Mouse (Mus musculus) neural tube, embryonic 14.5 days (tissue): ENCODE data around the gene Lrig1. TPM values are rescaled to one million over a fixed set of nuclear protein-coding genes. Genes with fewer than 3 reads are reported as not detected.

Experiments
- ATAC-seq: fragments of 200-750 bp; cut with Nextera tagmentation; 2 replicates; pipeline ENCODE4 v1.8.0; 2017; ENCODE audit warnings: low read depth, mild to moderate bottlenecking, moderate TSS enrichment, moderate library complexity
- H3K27ac ChIP-seq: fragments of 300-500 bp; sonication (generic); 2 replicates; pipeline ENCODE4 v1.5.1; 2014; ENCODE audit warnings: low read depth, mild to moderate bottlenecking, control low read depth, low read length, moderate library complexity, mixed read lengths
- H3K27me3 ChIP-seq: fragments of 300-500 bp; sonication (generic); 2 replicates; pipeline ENCODE4 v1.6.1; 2014; ENCODE audit warnings: low read length; ENCODE audit not compliant: control insufficient read depth, insufficient read depth
- H3K36me3 ChIP-seq: fragments of 300-500 bp; sonication (generic); 2 replicates; pipeline ENCODE4 v1.6.1; 2014; ENCODE audit warnings: low read length, mixed read lengths; ENCODE audit not compliant: control insufficient read depth, insufficient read depth
- H3K4me1 ChIP-seq: fragments of 300-500 bp; sonication (generic); 2 replicates; pipeline ENCODE4 v1.6.1; 2014; ENCODE audit warnings: low read length; ENCODE audit not compliant: control insufficient read depth, insufficient read depth
- H3K4me2 ChIP-seq: fragments of 300-500 bp; sonication (generic); 2 replicates; pipeline ENCODE4 v1.6.1; 2014; ENCODE audit warnings: mild to moderate bottlenecking, low read depth, low read length, control low read depth
- H3K4me3 ChIP-seq: fragments of 300-500 bp; sonication (generic); 2 replicates; pipeline ENCODE4 v1.5.1; 2014; ENCODE audit warnings: low read depth, low read length, control low read depth, mixed read lengths
- H3K9ac ChIP-seq: fragments of 300-500 bp; sonication (generic); replicated peaks from 2 replicates; pipeline ENCODE4 v1.6.1; 2014; ENCODE audit warnings: low read depth, mild to moderate bottlenecking, control low read depth, low read length, mixed read lengths
- H3K9me3 ChIP-seq: fragments of 300-500 bp; sonication (generic); 2 replicates; pipeline ENCODE4 v1.6.1; 2016; ENCODE audit warnings: low read length; ENCODE audit not compliant: control insufficient read depth
- WGBS: fragments of 180-500 bp; shearing (Covaris S2); extraction: QIAGEN DNeasy Blood & Tissue Kit; methylation state at CpG from one replicate; pipeline ENCODE4 v1.1.7; 2014; 5-methylcytosine and 5-hydroxymethylcytosine counted together
- polyA plus RNA-seq: library from polyadenylated mRNA; unstranded; fragments of >200 nt; fragmentation: Nextera tagmentation; extraction: Ambion mirVana; gene quantifications from 2 replicates; pipeline ENCODE4 v1.2.1, GENCODE M21; 2014

The Lrig1 gene
- polyA plus RNA-seq, 1 experiment from 2014 or later: 25.2 TPM

GRCm38 (mm10) chr6:94672426-94672825 lies 27.5 kb downstream of the Lrig1 start:
- peaks cover 13% of the 10 kb centered on the region; the same call in 1 of the 2 replicates for H3K4me1 ChIP-seq

GRCm38 (mm10) chr6:94669370-94669769 lies 30.6 kb downstream of the Lrig1 start:
- Histone ChIP-seq H3K4me1 (peaks cover 7% of the 10 kb centered on the region; the same call in 1 of the 2 replicates), H3K9me3 (no peaks in the 10 kb centered on the region), H3K4me2 (no peak overlapping the region), H3K27ac (no peak overlapping the region), H3K4me3 (no peak overlapping the region), H3K27me3 (no peaks in the 10 kb centered on the region), H3K36me3 (no peaks in the 10 kb centered on the region), H3K9ac (no peak overlapping the region)
- WGBS: 78% methylated on average over 6 of the region's 6 CpGs
- ATAC-seq: no peak

More at GRCm38 (mm10) chr6:94672426-94672825, 27.5 kb downstream of the Lrig1 start:
- no peaks in the 10 kb centered on the region for H3K36me3 ChIP-seq
- WGBS: 84% methylated on average over 2 of the region's 2 CpGs
- ATAC-seq: no peak
- H3K4me2 ChIP-seq: no peak overlapping the region
- H3K4me3 ChIP-seq: no peak overlapping the region
- no peak overlapping the region for H3K9ac ChIP-seq
- H3K9me3 ChIP-seq: no peaks in the 10 kb centered on the region
- no peaks in the 10 kb centered on the region for H3K27me3 ChIP-seq
- no peak overlapping the region for H3K27ac ChIP-seq

DNA sequence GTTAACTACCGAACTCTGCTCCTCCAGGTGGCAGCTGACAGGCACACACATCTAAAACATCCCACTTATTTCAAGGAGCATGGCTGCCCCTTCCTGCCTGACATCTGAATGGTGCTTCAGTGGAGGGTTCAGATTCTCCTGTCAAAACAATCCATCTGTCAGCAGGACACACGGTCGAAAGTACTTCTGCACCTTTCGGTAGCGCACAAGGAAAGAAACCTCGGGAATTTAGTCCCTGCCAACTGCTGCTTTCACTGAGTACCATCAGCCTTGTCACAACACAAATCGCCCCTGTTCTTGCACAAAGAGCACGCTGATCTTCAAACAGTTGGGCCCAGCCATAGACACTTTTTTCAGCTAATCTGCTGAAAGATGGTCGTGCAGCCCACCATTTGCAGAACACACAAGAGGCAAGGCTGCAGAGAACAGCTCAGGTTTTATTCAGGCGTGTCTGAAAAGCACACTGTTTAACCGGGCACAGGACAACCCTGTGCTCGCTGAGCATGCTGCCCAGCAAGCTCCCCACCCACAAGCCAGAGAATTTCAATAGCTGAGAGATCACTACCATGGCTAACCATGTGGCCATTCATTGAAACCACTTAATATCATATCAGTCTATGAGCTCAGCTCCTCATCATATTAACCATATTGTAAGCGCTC lies 31.6 kb downstream of the Lrig1 start:
- Histone ChIP-seq H3K27me3 (no peaks in the 10 kb centered on the region), H3K36me3 (no peaks in the 10 kb centered on the region), H3K4me1 (peaks cover 7% of the 10 kb centered on the region; the same call in 1 of the 2 replicates), H3K27ac (no peak overlapping the region), H3K4me3 (no peak overlapping the region), H3K9me3 (no peaks in the 10 kb centered on the region), H3K9ac (no peak overlapping the region), H3K4me2 (no peak overlapping the region)
- no peak for ATAC-seq
- WGBS: 32% methylated on average over 13 of the region's 13 CpGs

- no peak overlapping the region for H3K9ac ChIP-seq
- no peaks in the 10 kb centered on the region for H3K27me3 ChIP-seq
- no peak overlapping the region for H3K4me3 ChIP-seq
- H3K9me3 ChIP-seq: no peaks in the 10 kb centered on the region
- no peak for ATAC-seq
- H3K4me2 ChIP-seq: no peak overlapping the region
- no peaks in the 10 kb centered on the region for H3K36me3 ChIP-seq
- no peak overlapping the region for H3K27ac ChIP-seq
- 84% methylated on average over 4 of the region's 4 CpGs for WGBS
- H3K4me1 ChIP-seq: peaks cover 5% of the 10 kb centered on the region; the same call in 1 of the 2 replicates
Measured at GRCm38 (mm10) chr6:94667131-94667530, 32.8 kb downstream of the Lrig1 start.

- no peak for ATAC-seq
- H3K36me3 ChIP-seq: no peaks in the 10 kb centered on the region
- H3K9ac ChIP-seq: no peak overlapping the region
- H3K4me1 ChIP-seq: peaks cover 5% of the 10 kb centered on the region; the same call in 1 of the 2 replicates
- no peaks in the 10 kb centered on the region for H3K9me3 ChIP-seq
- H3K4me2 ChIP-seq: no peak overlapping the region
- no peak overlapping the region for H3K27ac ChIP-seq
- 69% methylated on average over 7 of the region's 7 CpGs for WGBS
- no peaks in the 10 kb centered on the region for H3K27me3 ChIP-seq
- no peak overlapping the region for H3K4me3 ChIP-seq
Measured at GRCm38 (mm10) chr6:94666432-94667119, 33.4 kb downstream of the Lrig1 start.

DNA sequence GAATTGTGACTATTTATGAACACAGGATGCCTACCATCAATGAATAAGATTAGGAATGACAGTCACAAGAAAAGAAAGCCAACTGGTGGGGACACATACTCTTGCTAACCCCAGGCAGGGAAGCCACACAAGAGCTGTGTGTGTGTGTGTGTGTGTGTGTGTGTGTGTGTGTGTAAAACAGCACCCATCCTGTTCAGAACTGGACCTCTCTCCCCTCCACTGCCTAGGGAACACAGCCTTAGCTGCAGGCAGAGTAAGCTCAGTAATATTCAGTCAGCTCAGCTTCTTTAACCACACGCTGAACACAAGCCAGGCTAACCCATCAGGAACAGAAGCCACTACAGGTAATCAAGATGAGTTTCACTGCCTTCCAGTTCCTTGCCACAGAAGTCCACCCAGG lies 34.3 kb downstream of the Lrig1 start:
- no peak overlapping the region for H3K4me2 ChIP-seq
- no peaks in the 10 kb centered on the region for H3K36me3 ChIP-seq
- no peaks in the 10 kb centered on the region for H3K9me3 ChIP-seq
- no peak overlapping the region for H3K9ac ChIP-seq
- 50% methylated on average over 1 of the region's 1 CpGs for WGBS
- H3K27me3 ChIP-seq: no peaks in the 10 kb centered on the region
- H3K4me3 ChIP-seq: no peak overlapping the region
- ATAC-seq: peak; percentile 6; the same call in 1 of the 2 replicates
- H3K27ac ChIP-seq: no peak overlapping the region
- H3K4me1 ChIP-seq: peaks cover 5% of the 10 kb centered on the region; the same call in 1 of the 2 replicates

GRCm38 (mm10) chr6:94665248-94665647 lies 34.7 kb downstream of the Lrig1 start:
- H3K4me2 ChIP-seq: no peak overlapping the region
- H3K9me3 ChIP-seq: no peaks in the 10 kb centered on the region
- no peak for ATAC-seq
- H3K27me3 ChIP-seq: no peaks in the 10 kb centered on the region
- no peak overlapping the region for H3K4me3 ChIP-seq
- 79% methylated on average over 7 of the region's 7 CpGs for WGBS
- H3K4me1 ChIP-seq: peaks cover 5% of the 10 kb centered on the region; the same call in 1 of the 2 replicates
- no peak overlapping the region for H3K27ac ChIP-seq
- H3K9ac ChIP-seq: no peak overlapping the region
- H3K36me3 ChIP-seq: no peaks in the 10 kb centered on the region

GRCm38 (mm10) chr6:94664000-94664399 lies 36.0 kb downstream of the Lrig1 start:
- Histone ChIP-seq H3K9ac (no peak overlapping the region), H3K9me3 (no peaks in the 10 kb centered on the region), H3K36me3 (no peaks in the 10 kb centered on the region), H3K4me3 (no peak overlapping the region), H3K4me1 (peaks cover 5% of the 10 kb centered on the region; the same call in 1 of the 2 replicates), H3K27me3 (no peaks in the 10 kb centered on the region), H3K4me2 (no peak overlapping the region), H3K27ac (no peak overlapping the region)
- 82% methylated on average over 6 of the region's 6 CpGs for WGBS
- ATAC-seq: no peak

DNA sequence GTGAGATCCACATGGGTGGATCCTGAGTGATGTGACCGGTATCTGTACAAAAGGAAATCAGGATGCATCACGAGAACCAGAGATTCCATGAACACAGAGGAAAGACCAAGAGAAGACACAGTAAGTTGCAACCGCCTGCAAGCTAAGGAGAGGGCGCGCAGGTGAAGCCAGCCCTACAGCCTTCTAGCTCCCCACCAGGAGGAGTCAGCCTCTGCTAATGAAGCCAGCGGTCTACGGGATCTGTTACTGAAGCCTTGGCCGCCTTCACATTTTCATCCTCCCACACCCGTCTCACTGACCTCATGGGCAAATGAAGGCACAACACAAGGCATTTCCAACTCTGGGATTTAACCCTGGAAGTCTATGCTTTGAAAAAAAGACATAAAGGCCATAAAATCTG lies 38.0 kb downstream of the Lrig1 start:
- H3K4me1 ChIP-seq: peaks cover 4% of the 10 kb centered on the region
- H3K4me2 ChIP-seq: no peak overlapping the region
- H3K27me3 ChIP-seq: no peaks in the 10 kb centered on the region
- H3K36me3 ChIP-seq: no peaks in the 10 kb centered on the region
- 94% methylated on average over 9 of the region's 9 CpGs for WGBS
- H3K9me3 ChIP-seq: no peaks in the 10 kb centered on the region
- no peak overlapping the region for H3K27ac ChIP-seq
- H3K4me3 ChIP-seq: no peak overlapping the region
- ATAC-seq: no peak
- H3K9ac ChIP-seq: no peak overlapping the region
